Mouse (Mus musculus): ENCODE measurements around the gene Gm30302. TPM values are rescaled to one million over a fixed set of nuclear protein-coding genes. Genes with fewer than 3 reads are reported as not detected.
A peak's percentile ranks its signal among the peaks of the same experiment; 100 is the strongest.
"Not testable (repeated sequence)": the region's sequence is repeated elsewhere in the genome, so short reads cannot be mapped to it uniquely, and the experiment has no call there.

The Gm30302 gene
- polyA plus RNA-seq, 1 experiment from 2014 or later, result not detected

DNA sequence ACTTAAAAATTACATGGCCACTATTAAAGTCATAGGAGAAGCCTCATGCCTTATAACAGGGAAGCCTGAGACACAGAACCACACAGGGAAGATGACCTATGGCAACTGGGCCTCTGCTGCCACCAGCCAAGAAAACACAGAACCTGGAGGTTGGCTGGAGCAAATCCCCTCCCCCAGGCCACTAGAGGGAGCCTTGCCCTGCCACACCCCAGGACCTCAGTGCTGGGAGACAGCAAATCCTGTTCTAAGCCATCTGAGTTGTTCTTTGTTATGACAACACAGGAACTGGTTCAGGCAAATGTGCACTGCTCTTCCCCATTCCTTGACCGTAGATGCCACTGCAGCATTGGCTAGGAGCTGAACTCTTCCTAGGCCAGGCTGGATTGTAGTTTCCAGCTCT is 8.3 kb upstream of the Gm30302 start:
- Histone ChIP-seq H3K27me3 (ENCODE audit: insufficient read depth, low read length) (no peaks in the 10 kb centered on the region), H3K36me3 (ENCODE audit: insufficient read depth, low read length) (no peaks in the 10 kb centered on the region), H3K27ac (ENCODE audit: low read length) (no peak overlapping the region), H3K9me3 (ENCODE audit: low read length) (no peaks in the 10 kb centered on the region), H3K4me1 (ENCODE audit: insufficient read depth, low read length) (no peaks in the 10 kb centered on the region), H3K9ac (replicated peaks; ENCODE audit: low read length) (no peak overlapping the region), H3K4me3 (ENCODE audit: low read length) (no peak overlapping the region), H3K4me2 (replicated peaks; ENCODE audit: low read depth, low read length) (no peak overlapping the region)
- no peak for ATAC-seq (ENCODE audit: low FRiP score, low TSS enrichment)
- 85% methylated on average over 1 of the region's 1 CpGs for WGBS

- no peaks in the 10 kb centered on the region for H3K27me3 ChIP-seq (ENCODE audit: insufficient read depth, low read length)
- H3K9me3 ChIP-seq (ENCODE audit: low read length), result no peaks in the 10 kb centered on the region
- no peak overlapping the region for H3K9ac ChIP-seq (replicated peaks; ENCODE audit: low read length)
- peak; percentile 27; the same call in 1 of the 2 replicates for ATAC-seq (ENCODE audit: low FRiP score, low TSS enrichment)
- WGBS, result 31% methylated on average over 5 of the region's 5 CpGs
- no peaks in the 10 kb centered on the region for H3K4me1 ChIP-seq (ENCODE audit: insufficient read depth, low read length)
- no peaks in the 10 kb centered on the region for H3K36me3 ChIP-seq (ENCODE audit: insufficient read depth, low read length)
- no peak overlapping the region for H3K27ac ChIP-seq (ENCODE audit: low read length)
- H3K4me2 ChIP-seq (replicated peaks; ENCODE audit: low read depth, low read length), result no peak overlapping the region
- H3K4me3 ChIP-seq (ENCODE audit: low read length), result no peak overlapping the region
Observed at GRCm38 (mm10) chr13:49788563-49789393, 10.0 kb downstream of the Gm30302 start.

DNA sequence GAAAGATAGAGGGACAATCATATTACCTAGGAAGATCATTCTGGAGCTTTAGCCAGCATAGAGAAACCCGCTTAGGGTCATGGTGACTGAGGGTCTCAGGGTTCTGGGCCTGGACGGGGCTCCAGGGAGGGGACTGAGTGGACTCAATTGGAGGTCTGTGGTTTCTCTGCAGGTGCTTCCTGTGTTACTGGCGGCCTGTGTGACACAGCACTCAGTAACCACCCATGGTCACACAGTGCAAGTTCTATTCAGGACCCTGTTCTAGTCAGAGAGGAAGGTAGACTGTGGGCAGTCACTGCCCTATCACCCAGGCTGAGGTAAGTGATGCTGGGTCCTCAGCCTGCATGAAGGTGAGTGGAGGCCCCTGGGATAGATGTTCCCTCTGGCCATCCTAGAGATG is 14.9 kb downstream of the Gm30302 start:
- Histone ChIP-seq H3K27me3 (ENCODE audit: insufficient read depth, low read length) (no peaks in the 10 kb centered on the region), H3K9me3 (ENCODE audit: low read length) (no peaks in the 10 kb centered on the region), H3K9ac (replicated peaks; ENCODE audit: low read length) (no peak overlapping the region), H3K4me3 (ENCODE audit: low read length) (no peak overlapping the region), H3K36me3 (ENCODE audit: insufficient read depth, low read length) (no peaks in the 10 kb centered on the region), H3K27ac (ENCODE audit: low read length) (no peak overlapping the region), H3K4me1 (ENCODE audit: insufficient read depth, low read length) (no peaks in the 10 kb centered on the region), H3K4me2 (replicated peaks; ENCODE audit: low read depth, low read length) (no peak overlapping the region)
- ATAC-seq (ENCODE audit: low FRiP score, low TSS enrichment), result no peak
- WGBS, result 87% methylated on average over 3 of the region's 3 CpGs

GRCm38 (mm10) chr13:49771536-49771935 is 27.3 kb downstream of the Gm30302 start:
- not testable (repeated sequence) for H3K36me3 ChIP-seq (ENCODE audit: insufficient read depth, low read length); H3K27ac ChIP-seq (ENCODE audit: low read length); H3K27me3 ChIP-seq (ENCODE audit: insufficient read depth, low read length); H3K9me3 ChIP-seq (ENCODE audit: low read length); H3K4me3 ChIP-seq (ENCODE audit: low read length); H3K4me2 ChIP-seq (replicated peaks; ENCODE audit: low read depth, low read length); ATAC-seq (ENCODE audit: low FRiP score, low TSS enrichment); H3K4me1 ChIP-seq (ENCODE audit: insufficient read depth, low read length); H3K9ac ChIP-seq (replicated peaks; ENCODE audit: low read length)

- no peaks in the 10 kb centered on the region for H3K4me1 ChIP-seq (ENCODE audit: insufficient read depth, low read length)
- no peak overlapping the region for H3K9ac ChIP-seq (replicated peaks; ENCODE audit: low read length)
- H3K4me2 ChIP-seq (replicated peaks; ENCODE audit: low read depth, low read length), result no peak overlapping the region
- H3K27ac ChIP-seq (ENCODE audit: low read length), result no peak overlapping the region
- H3K4me3 ChIP-seq (ENCODE audit: low read length), result no peak overlapping the region
- H3K36me3 ChIP-seq (ENCODE audit: insufficient read depth, low read length), result no peaks in the 10 kb centered on the region
- WGBS, result 60% methylated on average over 16 of the region's 16 CpGs
- H3K27me3 ChIP-seq (ENCODE audit: insufficient read depth, low read length), result no peaks in the 10 kb centered on the region
- no peak for ATAC-seq (ENCODE audit: low FRiP score, low TSS enrichment)
- H3K9me3 ChIP-seq (ENCODE audit: low read length), result no peaks in the 10 kb centered on the region
Observed at GRCm38 (mm10) chr13:49769111-49769510, 29.7 kb downstream of the Gm30302 start.

DNA sequence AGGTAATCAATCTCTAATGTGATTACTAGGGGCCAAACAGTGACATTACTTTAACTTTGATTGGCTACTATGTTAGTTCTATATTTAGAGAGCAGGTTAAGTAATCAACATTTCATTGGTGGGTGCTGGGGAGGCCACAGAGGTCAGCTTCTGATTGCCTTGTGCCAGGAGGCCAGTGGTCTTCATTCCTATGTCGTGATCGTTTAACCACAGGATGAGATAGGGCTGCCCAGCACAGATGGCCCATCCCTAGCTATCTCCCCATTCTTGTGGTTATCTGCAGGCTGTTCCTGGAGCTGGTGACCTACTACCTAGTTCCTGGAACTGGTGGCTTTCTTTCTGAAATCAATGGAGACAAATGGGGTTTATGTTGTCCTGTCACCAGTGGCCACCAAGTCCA is 30.8 kb downstream of the Gm30302 start:
- 80% methylated on average over 2 of the region's 2 CpGs for WGBS
- no peaks in the 10 kb centered on the region for H3K27me3 ChIP-seq (ENCODE audit: insufficient read depth, low read length)
- H3K9me3 ChIP-seq (ENCODE audit: low read length), result no peaks in the 10 kb centered on the region
- no peaks in the 10 kb centered on the region for H3K4me1 ChIP-seq (ENCODE audit: insufficient read depth, low read length)
- no peak overlapping the region for H3K4me3 ChIP-seq (ENCODE audit: low read length)
- no peaks in the 10 kb centered on the region for H3K36me3 ChIP-seq (ENCODE audit: insufficient read depth, low read length)
- H3K27ac ChIP-seq (ENCODE audit: low read length), result no peak overlapping the region
- H3K9ac ChIP-seq (replicated peaks; ENCODE audit: low read length), result no peak overlapping the region
- no peak overlapping the region for H3K4me2 ChIP-seq (replicated peaks; ENCODE audit: low read depth, low read length)
- ATAC-seq (ENCODE audit: low FRiP score, low TSS enrichment), result no peak

- Histone ChIP-seq H3K9ac (replicated peaks; ENCODE audit: low read length) (no peak overlapping the region), H3K9me3 (ENCODE audit: low read length) (no peaks in the 10 kb centered on the region), H3K4me3 (ENCODE audit: low read length) (no peak overlapping the region), H3K27me3 (ENCODE audit: insufficient read depth, low read length) (no peaks in the 10 kb centered on the region), H3K4me1 (ENCODE audit: insufficient read depth, low read length) (no peaks in the 10 kb centered on the region), H3K4me2 (replicated peaks; ENCODE audit: low read depth, low read length) (no peak overlapping the region), H3K36me3 (ENCODE audit: insufficient read depth, low read length) (no peaks in the 10 kb centered on the region), H3K27ac (ENCODE audit: low read length) (no peak overlapping the region)
- ATAC-seq (ENCODE audit: low FRiP score, low TSS enrichment), result no peak
- 44% methylated on average over 9 of the region's 9 CpGs for WGBS
Observed at GRCm38 (mm10) chr13:49766269-49766668, 32.5 kb downstream of the Gm30302 start.

- Histone ChIP-seq H3K9me3 (ENCODE audit: low read length) (no peaks in the 10 kb centered on the region), H3K4me2 (replicated peaks; ENCODE audit: low read depth, low read length) (no peak overlapping the region), H3K9ac (replicated peaks; ENCODE audit: low read length) (no peak overlapping the region), H3K27ac (ENCODE audit: low read length) (no peak overlapping the region), H3K4me3 (ENCODE audit: low read length) (no peak overlapping the region), H3K36me3 (ENCODE audit: insufficient read depth, low read length) (no peaks in the 10 kb centered on the region), H3K27me3 (ENCODE audit: insufficient read depth, low read length) (no peaks in the 10 kb centered on the region), H3K4me1 (ENCODE audit: insufficient read depth, low read length) (no peaks in the 10 kb centered on the region)
- WGBS, result 95% methylated on average over 8 of the region's 8 CpGs
- no peak for ATAC-seq (ENCODE audit: low FRiP score, low TSS enrichment)
Observed at GRCm38 (mm10) chr13:49765306-49765705, 33.5 kb downstream of the Gm30302 start.

DNA sequence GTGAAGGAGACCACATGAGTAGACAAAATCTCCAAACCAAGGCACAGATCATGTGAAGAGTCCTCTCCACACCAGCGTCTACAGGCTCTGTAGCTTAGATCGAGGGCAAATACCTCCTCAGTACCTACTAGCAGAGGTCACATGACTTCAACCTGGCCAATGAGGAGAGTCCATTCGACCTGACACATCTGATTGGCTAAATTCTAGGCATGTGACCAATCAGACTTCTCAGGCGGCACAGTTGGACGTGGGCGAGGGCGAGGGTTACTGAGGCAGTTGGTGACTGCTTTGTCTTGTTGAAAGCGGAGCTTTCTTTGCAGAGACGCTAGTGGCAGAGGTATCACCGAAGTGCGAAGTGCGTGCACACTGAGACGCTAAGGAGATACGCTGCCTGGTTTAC is 36.6 kb downstream of the Gm30302 start:
- Histone ChIP-seq H3K4me3 (ENCODE audit: low read length) (no peak overlapping the region), H3K36me3 (ENCODE audit: insufficient read depth, low read length) (no peaks in the 10 kb centered on the region), H3K27ac (ENCODE audit: low read length) (no peak overlapping the region), H3K4me1 (ENCODE audit: insufficient read depth, low read length) (no peaks in the 10 kb centered on the region), H3K27me3 (ENCODE audit: insufficient read depth, low read length) (no peaks in the 10 kb centered on the region), H3K9me3 (ENCODE audit: low read length) (no peaks in the 10 kb centered on the region), H3K4me2 (replicated peaks; ENCODE audit: low read depth, low read length) (no peak overlapping the region), H3K9ac (replicated peaks; ENCODE audit: low read length) (no peak overlapping the region)
- ATAC-seq (ENCODE audit: low FRiP score, low TSS enrichment), result no peak
- 87% methylated on average over 14 of the region's 14 CpGs for WGBS

DNA sequence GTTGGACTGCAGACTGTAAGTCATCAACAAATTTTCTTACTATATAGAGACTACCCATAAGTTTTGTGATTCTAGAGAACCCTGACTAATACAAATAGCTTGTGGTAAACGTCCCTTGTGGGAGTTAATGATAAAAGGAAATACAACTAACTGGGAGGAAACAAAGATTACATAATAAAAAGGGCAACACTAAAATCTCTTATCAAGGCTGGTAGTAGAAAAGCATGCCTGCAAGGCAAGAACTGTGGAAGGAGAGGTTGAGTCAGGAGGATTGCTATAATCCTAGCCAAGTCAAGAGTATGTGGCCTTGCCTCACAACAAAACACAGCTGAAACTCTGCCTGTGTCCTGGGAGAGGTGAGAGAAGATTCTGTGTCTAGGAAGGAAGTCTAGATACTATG is 38.1 kb downstream of the Gm30302 start:
- Histone ChIP-seq H3K27ac (ENCODE audit: low read length) (no peak overlapping the region), H3K4me3 (ENCODE audit: low read length) (no peak overlapping the region), H3K4me2 (replicated peaks; ENCODE audit: low read depth, low read length) (no peak overlapping the region), H3K9ac (replicated peaks; ENCODE audit: low read length) (no peak overlapping the region), H3K27me3 (ENCODE audit: insufficient read depth, low read length) (no peaks in the 10 kb centered on the region), H3K9me3 (ENCODE audit: low read length) (no peaks in the 10 kb centered on the region), H3K36me3 (ENCODE audit: insufficient read depth, low read length) (no peaks in the 10 kb centered on the region), H3K4me1 (ENCODE audit: insufficient read depth, low read length) (no peaks in the 10 kb centered on the region)
- ATAC-seq (ENCODE audit: low FRiP score, low TSS enrichment), result no peak
- 60% methylated on average over 1 of the region's 1 CpGs for WGBS
